Mouse (Mus musculus) ES-Bruce4 (cell line): ENCODE data around the gene Diras2.

Experiments
- CTCF ChIP-seq: IDR thresholded peaks from one replicate; pipeline ENCODE4 v1.8.1; 2011; ENCODE audit warnings: low read depth, low read length
- EP300 ChIP-seq: IDR thresholded peaks from 2 replicates; pipeline ENCODE4 v1.6.1; 2011; ENCODE audit warnings: low read depth, low read length; ENCODE audit not compliant: insufficient read depth
- POLR2A ChIP-seq: IDR thresholded peaks from one replicate; pipeline ENCODE4 v1.8.1; 2011; ENCODE audit warnings: low read length; ENCODE audit not compliant: insufficient read depth

DNA sequence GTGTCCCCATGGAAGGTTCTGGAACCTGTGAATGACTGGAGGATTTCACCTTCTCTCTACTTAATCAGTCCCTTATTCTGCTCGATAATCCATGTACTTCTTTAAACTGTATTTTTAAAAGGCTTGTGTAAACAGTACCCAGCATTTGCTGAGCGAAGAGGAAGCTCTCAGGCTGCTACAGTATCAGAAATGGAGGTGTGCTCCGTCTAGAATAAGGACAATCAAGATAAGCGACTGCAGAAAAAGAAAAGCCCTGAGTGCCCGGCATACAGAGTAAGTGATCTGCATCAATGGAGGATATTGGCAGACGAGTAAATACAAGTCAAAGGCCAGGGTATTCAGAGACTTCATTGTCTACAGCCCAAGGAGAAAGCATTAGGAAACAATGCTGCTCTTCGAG lies 26.3 kb upstream of the Diras2 start:
- TF ChIP-seq CTCF: no peak
- no peak for TF ChIP-seq POLR2A
- TF ChIP-seq EP300: no peak
